In genomic region chr7:29953513-29954401, GRCm38 (mm10) we compare ENCODE assay signal across 8 mouse cellular contexts. TPM values are rescaled to one million over a fixed set of nuclear protein-coding genes. Genes with fewer than 3 reads are reported as not detected.
DNase-seq lines count a peak whose midpoint lies in the region; ATAC-seq lines count a peak whose summit lies in the region.

Zfp74 (minus strand) TSS chr7:29954089.

- H3K27ac ChIP-seq in heart, embryonic 14.5 days (replicated peaks in 1 of 2; ENCODE audit: control insufficient read depth in 1 of 2, insufficient read depth in 1 of 2, low read depth in 2 of 2, low read length in 2 of 2), result peak within 1 kb of the TSS; percentile 90 to 98
- H3K27ac ChIP-seq in liver, embryonic 13.5 days, result peak within 1 kb of the TSS; percentile 82
- peak within 1 kb of the TSS; percentile 94 for H3K27ac ChIP-seq in stomach, embryonic 16.5 days (ENCODE audit: low read length)

- WGBS in heart, embryonic 14.5 days, result 1% methylated on average over 51 of the region's 52 CpGs
- under 1% methylated on average over 52 of the region's 52 CpGs for WGBS in liver, embryonic 13.5 days (ENCODE audit: insufficient replicate concordance)
- WGBS in stomach, embryonic 16.5 days, result under 1% methylated on average over 52 of the region's 52 CpGs

- H3K36me3 ChIP-seq in heart, embryonic 14.5 days (ENCODE audit: control insufficient read depth, insufficient read depth, low read length), result peaks cover 22% of the 10 kb centered on the region
- peaks cover 14% of the 10 kb centered on the region; the same call in 1 of the 2 replicates for H3K36me3 ChIP-seq in liver, embryonic 13.5 days
- no peaks in the 10 kb centered on the region for H3K36me3 ChIP-seq in stomach, embryonic 16.5 days (ENCODE audit: control insufficient read depth, insufficient read depth, low read length)

- peaks cover 0 to 2% of the 10 kb centered on the region in 2 experiments; a peak in 2 of 4 replicates for H3K4me1 ChIP-seq in heart, embryonic 14.5 days (ENCODE audit: control insufficient read depth in 2 of 2, insufficient read depth in 2 of 2, low read length in 2 of 2)
- H3K4me1 ChIP-seq in liver, embryonic 13.5 days (replicated peaks), result peaks cover 12% of the 10 kb centered on the region
- H3K4me1 ChIP-seq in stomach, embryonic 16.5 days (ENCODE audit: control insufficient read depth, insufficient read depth, low read length), result peaks cover 4% of the 10 kb centered on the region; the same call in 1 of the 2 replicates

- peak; percentile 92 for ATAC-seq in CD4-positive, CD25-positive, alpha-beta regulatory T cell, adult 4 months
- peak; percentile 83 for ATAC-seq in heart, embryonic 14.5 days (ENCODE audit: insufficient number of reproducible peaks, insufficient read depth, low FRiP score, low read depth)
- ATAC-seq in liver, embryonic 13.5 days (ENCODE audit: low read depth), result peak; percentile 95
- peak; percentile 90 for ATAC-seq in stomach, embryonic 16.5 days (ENCODE audit: insufficient read depth, low FRiP score)

- H3K27me3 ChIP-seq in heart, embryonic 14.5 days (ENCODE audit: control insufficient read depth, insufficient read depth, low read length), result no peaks in the 10 kb centered on the region
- H3K27me3 ChIP-seq in liver, embryonic 13.5 days, result no peaks in the 10 kb centered on the region
- H3K27me3 ChIP-seq in stomach, embryonic 16.5 days (ENCODE audit: control insufficient read depth, insufficient read depth, low read length), result no peaks in the 10 kb centered on the region

- DNase-seq in c-Kit-negative CD71-positive TER-119-positive erythroid progenitor cells, embryonic 14.5 days (ENCODE audit: low read depth, low spot score), result peak; percentile 55
- peak; percentile 74 for DNase-seq in fibroblast of lung, adult 2 months (ENCODE audit: low read depth)
- DNase-seq in kidney, postnatal 14 days, result peak; percentile 88
- DNase-seq in liver, embryonic 13.5 days, result peak; percentile 75
- peak; percentile 89 for DNase-seq in neural tube, embryonic 10.5 days (ENCODE audit: extremely low spot score, low spot score)

- H3K4me3 ChIP-seq in heart, embryonic 14.5 days (ENCODE audit: control insufficient read depth in 1 of 2, insufficient read depth in 1 of 2, low read depth in 1 of 2, low read length in 2 of 2), result peak within 1 kb of the TSS; percentile 81 to 98
- H3K4me3 ChIP-seq in liver, embryonic 13.5 days (replicated peaks), result peak within 1 kb of the TSS; percentile 75
- peak within 1 kb of the TSS; percentile 78 for H3K4me3 ChIP-seq in stomach, embryonic 16.5 days (replicated peaks; ENCODE audit: low read length)

- H3K4me2 ChIP-seq in heart, embryonic 14.5 days (ENCODE audit: low read length), result peak within 1 kb of the TSS; percentile 69
- H3K4me2 ChIP-seq in liver, embryonic 13.5 days, result peak within 1 kb of the TSS; percentile 80
- peak within 1 kb of the TSS; percentile 69 for H3K4me2 ChIP-seq in stomach, embryonic 16.5 days (ENCODE audit: low read depth, low read length)

- no peaks in the 10 kb centered on the region for H3K9me3 ChIP-seq in heart, embryonic 14.5 days (ENCODE audit: control insufficient read depth, low read length)
- no peaks in the 10 kb centered on the region for H3K9me3 ChIP-seq in liver, embryonic 13.5 days (replicated peaks)
- H3K9me3 ChIP-seq in stomach, embryonic 16.5 days (replicated peaks; ENCODE audit: control insufficient read depth, low read length), result no peaks in the 10 kb centered on the region

- H3K9ac ChIP-seq in heart, embryonic 14.5 days (ENCODE audit: low read length), result peak within 1 kb of the TSS; percentile 95
- peak within 1 kb of the TSS; percentile 89 for H3K9ac ChIP-seq in liver, embryonic 13.5 days
- peak within 1 kb of the TSS; percentile 92 for H3K9ac ChIP-seq in stomach, embryonic 16.5 days (ENCODE audit: low read length)

RNA-seq across cellular contexts. Expression of gene Zfp74, which starts in this region (rescaled TPM):
- 1 to 10 TPM; 4.8 to 5.2 TPM for polyA plus RNA-seq in CD4-positive, CD25-positive, alpha-beta regulatory T cell, adult 4 months (2017; shearing (Covaris generic))
- 8.0 and 8.6 TPM in 2 replicates for polyA plus RNA-seq in heart, embryonic 14.5 days (2014; fragmentation: Nextera tagmentation; extraction: Ambion mirVana)
- 2.0 and 2.6 TPM in 2 replicates for polyA plus RNA-seq in liver, embryonic 13.5 days (2015; fragmentation: Nextera tagmentation; extraction: Ambion mirVana)
- polyA plus RNA-seq in stomach, embryonic 16.5 days (2015; fragmentation: Nextera tagmentation; extraction: Ambion mirVana), result 8.1 and 8.8 TPM in 2 replicates

Comparison
In these comparisons a context has a peak if more than half of its experiments do, and no peak if none do; other contexts are left out.
1. Peak in every context shown above with its lines: DNase-seq, ATAC-seq, H3K4me3 ChIP-seq and H3K27ac ChIP-seq.